Mouse (Mus musculus): ENCODE measurements around the gene Pus3.
A peak's percentile ranks its signal among the peaks of the same experiment; 100 is the strongest.

The Pus3 gene

GRCm38 (mm10) chr9:35558257-35559008 lies at the start of gene Pus3, which contains the start of gene Ddx25:
Gene Pus3, plus strand, starts transcription at chr9:35558595.
Gene Ddx25, minus strand, starts transcription at chr9:35558528.
- peak; percentile 92 for DNase-seq

GRCm38 (mm10) chr9:35513900-35514299 lies 44.5 kb upstream of the Pus3 start:
- no peak for DNase-seq

- no peak for DNase-seq
These were observed 42.2 kb upstream of the Pus3 start for GRCm38 (mm10) chr9:35516182-35516581.

- no peak for DNase-seq
These were observed 41.7 kb upstream of the Pus3 start for GRCm38 (mm10) chr9:35516711-35517110.

- no peak for DNase-seq
These were observed 40.2 kb upstream of the Pus3 start, which contains the start of gene Gm1113 for GRCm38 (mm10) chr9:35518169-35518568. Gene Gm1113, minus strand, starts transcription at chr9:35518269.

GRCm38 (mm10) chr9:35520631-35521348 lies 37.6 kb upstream of the Pus3 start:
- DNase-seq: no peak

GRCm38 (mm10) chr9:35522241-35522640 lies 36.2 kb upstream of the Pus3 start:
- no peak for DNase-seq

GRCm38 (mm10) chr9:35522821-35523515 lies 35.4 kb upstream of the Pus3 start:
- DNase-seq: no peak

GRCm38 (mm10) chr9:35523541-35523940 lies 34.9 kb upstream of the Pus3 start:
- peak; percentile 61 for DNase-seq

GRCm38 (mm10) chr9:35523941-35524411 lies 34.4 kb upstream of the Pus3 start:
- peak; percentile 77 for DNase-seq

- DNase-seq: no peak
These were observed 29.3 kb upstream of the Pus3 start for GRCm38 (mm10) chr9:35529141-35529540.

GRCm38 (mm10) chr9:35529796-35530195 lies 28.6 kb upstream of the Pus3 start:
- DNase-seq: no peak

GRCm38 (mm10) chr9:35533266-35533665 lies 25.1 kb upstream of the Pus3 start:
- DNase-seq: no peak

GRCm38 (mm10) chr9:35535110-35535509 lies 23.3 kb upstream of the Pus3 start:
- DNase-seq: peak; percentile 43

GRCm38 (mm10) chr9:35535876-35536275 lies 22.5 kb upstream of the Pus3 start:
- DNase-seq: no peak

GRCm38 (mm10) chr9:35539001-35539750 lies 19.2 kb upstream of the Pus3 start:
- no peak for DNase-seq

- DNase-seq: no peak
These were observed 17.4 kb upstream of the Pus3 start for GRCm38 (mm10) chr9:35541024-35541423.

GRCm38 (mm10) chr9:35541488-35541887 lies 16.9 kb upstream of the Pus3 start:
- DNase-seq: peak; percentile 55

GRCm38 (mm10) chr9:35541941-35542340 lies 16.5 kb upstream of the Pus3 start:
- DNase-seq: no peak

GRCm38 (mm10) chr9:35543099-35543860 lies 15.1 kb upstream of the Pus3 start:
- no peak for DNase-seq

GRCm38 (mm10) chr9:35544666-35545065 lies 13.7 kb upstream of the Pus3 start:
- DNase-seq: no peak

GRCm38 (mm10) chr9:35545704-35546103 lies 12.7 kb upstream of the Pus3 start:
- no peak for DNase-seq
